Mouse (Mus musculus): Measurements from ENCODE around the gene Faxc. TPM values are rescaled to one million over a fixed set of nuclear protein-coding genes. Genes with fewer than 3 reads are reported as not detected.

Faxc gene
- polyA plus RNA-seq, 1 experiment from 2014 or later = 21.6 TPM

Other genes with a start within 250 kb of the Faxc start
- 0.28 and 0.45 TPM in 2 replicates for gene Prdm13, start 245.4 kb upstream of the Faxc start, polyA plus RNA-seq (2015; fragmentation: Nextera tagmentation; extraction: Ambion mirVana)
- 65.7 and 75.0 TPM in 2 replicates for gene Ccnc, start 203.6 kb upstream of the Faxc start, polyA plus RNA-seq (2015; fragmentation: Nextera tagmentation; extraction: Ambion mirVana)
- gene Usp45, start 164.2 kb upstream of the Faxc start, polyA plus RNA-seq (2015; fragmentation: Nextera tagmentation; extraction: Ambion mirVana) = 7.5 and 7.8 TPM in 2 replicates
- 28.5 and 30.6 TPM in 2 replicates for gene Tstd3, start 164.1 kb upstream of the Faxc start, polyA plus RNA-seq (2015; fragmentation: Nextera tagmentation; extraction: Ambion mirVana)
- gene Pnisr, start 83.7 kb upstream of the Faxc start, polyA plus RNA-seq (2015; fragmentation: Nextera tagmentation; extraction: Ambion mirVana) = 216 and 226 TPM in 2 replicates
- gene Coq3, start 51.7 kb upstream of the Faxc start, polyA plus RNA-seq (2015; fragmentation: Nextera tagmentation; extraction: Ambion mirVana) = 11.1 and 11.8 TPM in 2 replicates

Measured in midbrain, embryonic 13.5 days (tissue).